ENCODE assay signal across 26 mouse cellular contexts in genomic region chr5:89734759-89735158, GRCm38 (mm10).
A peak's percentile ranks its signal among the peaks of the same experiment; 100 is the strongest.
DNase-seq lines count a peak whose midpoint lies in the region; ATAC-seq and TF ChIP-seq lines count a peak whose summit lies in the region.
"Had no signal": no experiment of that assay in that cellular context is flagged by ENCODE, and none has a peak within 500 bp of the region (broad histone marks: within the 10 kb centered on the region; RNA-seq: fewer than 3 reads in every experiment).

No protein-coding gene starts in this region.

- H3K4me3 ChIP-seq in forebrain, embryonic 15.5 days, result no peak overlapping the region
- no peak overlapping the region for H3K4me3 ChIP-seq in forebrain, embryonic 14.5 days (ENCODE audit: low read depth, low read length)
- no peak overlapping the region for H3K4me3 ChIP-seq in lung, embryonic 14.5 days (ENCODE audit: low read depth, low read length)
- H3K4me3 ChIP-seq: embryonic facial prominence, embryonic 12.5 days; embryonic facial prominence, embryonic 15.5 days; erythroblast, embryonic 14.5 days; forebrain, embryonic 13.5 days had no signal

- no peaks in the 10 kb centered on the region for H3K9me3 ChIP-seq in forebrain, embryonic 15.5 days
- H3K9me3 ChIP-seq in forebrain, embryonic 14.5 days (replicated peaks; ENCODE audit: control insufficient read depth, low read length), result no peaks in the 10 kb centered on the region
- no peaks in the 10 kb centered on the region for H3K9me3 ChIP-seq in lung, embryonic 14.5 days (ENCODE audit: low read depth, low read length)
- H3K9me3 ChIP-seq: embryonic facial prominence, embryonic 12.5 days; embryonic facial prominence, embryonic 15.5 days; forebrain, embryonic 13.5 days had no signal

- H3K27ac ChIP-seq in forebrain, embryonic 15.5 days (replicated peaks), result peak overlapping the region; percentile 29; the same call in 1 of the 2 replicates
- no peak overlapping the region for H3K27ac ChIP-seq in forebrain, embryonic 14.5 days (ENCODE audit: low read depth, low read length)
- no peak overlapping the region for H3K27ac ChIP-seq in lung, embryonic 14.5 days (ENCODE audit: low read depth)
- H3K27ac ChIP-seq: embryonic facial prominence, embryonic 12.5 days; embryonic facial prominence, embryonic 15.5 days; forebrain, embryonic 13.5 days had no signal

- H3K27me3 ChIP-seq in forebrain, embryonic 15.5 days, result no peaks in the 10 kb centered on the region
- no peaks in the 10 kb centered on the region for H3K27me3 ChIP-seq in forebrain, embryonic 14.5 days (replicated peaks; ENCODE audit: control insufficient read depth, insufficient read depth, low read length)
- H3K27me3 ChIP-seq in lung, embryonic 14.5 days (ENCODE audit: insufficient read depth, low read length), result no peaks in the 10 kb centered on the region
- H3K27me3 ChIP-seq: CH12.LX; embryonic facial prominence, embryonic 12.5 days; embryonic facial prominence, embryonic 15.5 days; forebrain, embryonic 13.5 days; Patski had no signal

- H3K36me3 ChIP-seq in forebrain, embryonic 15.5 days, result no peaks in the 10 kb centered on the region
- H3K36me3 ChIP-seq in forebrain, embryonic 14.5 days (ENCODE audit: control insufficient read depth, insufficient read depth, low read length), result no peaks in the 10 kb centered on the region
- no peaks in the 10 kb centered on the region for H3K36me3 ChIP-seq in lung, embryonic 14.5 days (ENCODE audit: insufficient read depth)
- H3K36me3 ChIP-seq: embryonic facial prominence, embryonic 12.5 days; embryonic facial prominence, embryonic 15.5 days; G1E had no signal

- H3K9ac ChIP-seq in forebrain, embryonic 15.5 days (replicated peaks), result no peak overlapping the region
- H3K9ac ChIP-seq in forebrain, embryonic 14.5 days (ENCODE audit: low read length), result no peak overlapping the region
- H3K9ac ChIP-seq in lung, embryonic 14.5 days, result no peak overlapping the region
- H3K9ac ChIP-seq: embryonic facial prominence, embryonic 12.5 days; embryonic facial prominence, embryonic 15.5 days; forebrain, embryonic 13.5 days had no signal

- DNase-seq in forebrain, embryonic 14.5 days (ENCODE audit: low spot score), result no peak
- no peak for DNase-seq in frontal cortex, adult 2 months (ENCODE audit: extremely low spot score in 1 of 2, low spot score in 1 of 2)
- DNase-seq in lung, embryonic 14.5 days, result peak; percentile 31
- DNase-seq in lung, postnatal 14 days, result no peak
- DNase-seq in telencephalon, adult 2 months (ENCODE audit: low read depth, low spot score), result peak; percentile 32
- DNase-seq: adrenal gland, adult 8-10 months; adrenal gland, postnatal 14 days; adrenal gland, postnatal 36 days; cerebellum, adult 11 months; cerebellum, adult 18-20 months; cerebellum, adult 8-10 months; cerebellum, adult 9-11 months; cerebellum, postnatal 14 days; cerebellum, postnatal 36 days; embryo, embryonic 11 days had no signal

- no peak overlapping the region for H3K4me2 ChIP-seq in forebrain, embryonic 15.5 days (replicated peaks)
- H3K4me2 ChIP-seq in forebrain, embryonic 14.5 days (ENCODE audit: low read length), result no peak overlapping the region
- H3K4me2 ChIP-seq in lung, embryonic 14.5 days, result no peak overlapping the region
- H3K4me2 ChIP-seq: embryonic facial prominence, embryonic 12.5 days; embryonic facial prominence, embryonic 15.5 days; forebrain, embryonic 13.5 days had no signal

- no peak for TF ChIP-seq CTCF in lung, embryonic 14.5 days (IDR thresholded peaks at IDR 0.05; ENCODE audit: low read depth)

- no peak for ATAC-seq in forebrain, embryonic 15.5 days (replicated peaks)
- no peak for ATAC-seq in forebrain, embryonic 14.5 days
- ATAC-seq in frontal cortex, adult (ENCODE audit: low TSS enrichment), result peak; percentile 93
- ATAC-seq in lung, embryonic 14.5 days (ENCODE audit: insufficient read depth), result no peak
- ATAC-seq in CD4-positive, CD25-positive, alpha-beta regulatory T cell, adult 4 months, result no peak
- ATAC-seq: activated CD4-positive, CD25-positive, alpha-beta regulatory T cell, adult 4 months; forebrain, embryonic 13.5 days; Patski had no signal

- no peaks in the 10 kb centered on the region for H3K4me1 ChIP-seq in forebrain, embryonic 15.5 days
- H3K4me1 ChIP-seq in forebrain, embryonic 14.5 days (ENCODE audit: control insufficient read depth, insufficient read depth, low read length), result no peaks in the 10 kb centered on the region
- no peaks in the 10 kb centered on the region for H3K4me1 ChIP-seq in lung, embryonic 14.5 days (ENCODE audit: insufficient read depth)
- H3K4me1 ChIP-seq: embryonic facial prominence, embryonic 12.5 days; embryonic facial prominence, embryonic 15.5 days; forebrain, embryonic 13.5 days had no signal

- 84% methylated on average over 2 of the region's 2 CpGs for WGBS in forebrain, embryonic 15.5 days
- 95% methylated on average over 2 of the region's 2 CpGs for WGBS in forebrain, embryonic 14.5 days
- 58% methylated on average over 2 of the region's 2 CpGs for WGBS in lung, embryonic 14.5 days

Comparison
In these comparisons a context has a peak if more than half of its experiments do, and no peak if none do; other contexts are left out.
1. DNase-seq: peak in lung, embryonic 14.5 days (single experiment) and telencephalon, adult 2 months (single experiment); none in forebrain, embryonic 14.5 days (single experiment), frontal cortex, adult 2 months (0 of 2) and lung, postnatal 14 days (single experiment).